8 mouse cellular contexts compared by ENCODE assay signal in the genomic region with DNA sequence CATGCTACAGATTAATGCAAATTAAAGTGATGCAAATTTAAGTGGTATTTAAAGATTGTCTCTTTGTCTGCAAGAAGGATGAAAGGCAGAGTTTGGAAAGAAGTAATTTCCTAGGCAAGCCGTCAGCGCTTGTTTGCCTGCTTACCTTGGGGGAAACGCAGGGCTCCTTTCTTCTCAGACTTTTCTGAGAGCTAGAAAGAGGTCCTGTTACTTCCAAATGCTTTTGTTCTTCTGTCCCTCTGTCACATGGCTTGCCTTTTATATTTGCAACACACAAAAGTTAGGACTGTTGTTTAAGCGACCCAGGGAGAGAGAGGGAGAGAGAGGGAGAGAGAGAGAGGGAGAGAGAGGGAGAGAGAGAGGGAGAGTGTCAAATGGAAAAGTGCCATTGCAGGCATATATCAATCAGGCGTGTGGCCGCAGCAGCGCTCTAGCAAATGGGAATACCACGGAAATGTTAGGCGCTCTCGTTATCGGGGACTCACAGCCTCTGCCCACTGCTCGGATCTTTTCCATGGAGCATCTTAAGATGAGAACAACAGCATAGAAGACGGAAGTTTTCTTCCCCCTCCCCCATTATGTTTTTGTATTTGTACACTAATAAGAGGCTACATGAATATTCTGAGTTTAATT. TPM values are rescaled to one million over a fixed set of nuclear protein-coding genes. Genes with fewer than 3 reads are reported as not detected.
DNase-seq lines count a peak whose midpoint lies in the region; ATAC-seq and TF ChIP-seq lines count a peak whose summit lies in the region.

A gene (minus strand): TSS at position 534 of the 633 bp plus-strand sequence.

- peaks cover 10% of the 10 kb centered on the region; the same call in 1 of the 2 replicates for H3K4me1 ChIP-seq in cerebellum, adult 2 months (ENCODE audit: control insufficient read depth, insufficient read depth, low read length)
- H3K4me1 ChIP-seq in lung, embryonic 14.5 days (ENCODE audit: insufficient read depth) = no peaks in the 10 kb centered on the region
- no peaks in the 10 kb centered on the region for H3K4me1 ChIP-seq in limb, embryonic 10.5 days
- no peaks in the 10 kb centered on the region for H3K4me1 ChIP-seq in stomach, embryonic 16.5 days (ENCODE audit: control insufficient read depth, insufficient read depth, low read length)

- peak within 1 kb of the TSS; percentile 67 for H3K27ac ChIP-seq in cerebellum, adult 2 months (ENCODE audit: insufficient read depth, low read length)
- H3K27ac ChIP-seq in lung, embryonic 14.5 days (ENCODE audit: low read depth) = no peak within 1 kb of the TSS
- no peak within 1 kb of the TSS for H3K27ac ChIP-seq in limb, embryonic 10.5 days
- H3K27ac ChIP-seq in stomach, embryonic 16.5 days (ENCODE audit: low read length) = no peak within 1 kb of the TSS

- no peaks in the 10 kb centered on the region for H3K9me3 ChIP-seq in lung, embryonic 14.5 days (ENCODE audit: low read depth, low read length)
- no peaks in the 10 kb centered on the region for H3K9me3 ChIP-seq in limb, embryonic 10.5 days (replicated peaks)
- no peaks in the 10 kb centered on the region for H3K9me3 ChIP-seq in stomach, embryonic 16.5 days (replicated peaks; ENCODE audit: control insufficient read depth, low read length)

- 5% methylated on average over 13 of the region's 13 CpGs for WGBS in cerebellum, adult 2 months
- 13% methylated on average over 13 of the region's 13 CpGs for WGBS in lung, embryonic 14.5 days
- 9% methylated on average over 13 of the region's 13 CpGs for WGBS in limb, embryonic 10.5 days
- 23% methylated on average over 13 of the region's 13 CpGs for WGBS in stomach, embryonic 16.5 days

- peak within 1 kb of the TSS; percentile 57 for H3K4me3 ChIP-seq in cerebellum, adult 2 months (replicated peaks; ENCODE audit: insufficient read depth, low read depth, low read length)
- H3K4me3 ChIP-seq in lung, embryonic 14.5 days (ENCODE audit: low read depth, low read length) = peak within 1 kb of the TSS; percentile 33
- H3K4me3 ChIP-seq in limb, embryonic 10.5 days = peak within 1 kb of the TSS; percentile 27
- peak within 1 kb of the TSS; percentile 28 for H3K4me3 ChIP-seq in stomach, embryonic 16.5 days (replicated peaks; ENCODE audit: low read length)

- TF ChIP-seq POLR2A in cerebellum, adult 2 months (IDR thresholded peaks at IDR 0.05; ENCODE audit: borderline replicate concordance, insufficient read depth, low read length) = 0 out of 2 replicates have a peak, but pooled peaks have one; percentile 7

- peak; percentile 38 to 41 for DNase-seq in cerebellum, adult 2 months
- no peak for DNase-seq in cerebellum, postnatal 4 days (ENCODE audit: low spot score in 2 of 2)
- peak; percentile 45 for DNase-seq in lung, embryonic 14.5 days
- no peak for DNase-seq in lung, adult 18-20 months
- no peak for DNase-seq in limb, embryonic 10.5 days (ENCODE audit: low spot score)
- no peak for DNase-seq in natural killer cell, adult 2 months (ENCODE audit: low spot score in 2 of 2)
- DNase-seq in kidney, adult 9 months = no peak

- TF ChIP-seq CTCF in cerebellum, adult 2 months (IDR thresholded peaks at IDR 0.05; ENCODE audit: borderline replicate concordance, insufficient read depth, low read depth, low read length) = no peak
- TF ChIP-seq CTCF in lung, embryonic 14.5 days (IDR thresholded peaks at IDR 0.05; ENCODE audit: low read depth) = no peak

- ATAC-seq in lung, embryonic 14.5 days (ENCODE audit: insufficient read depth) = no peak; the same call in 1 of the 2 replicates
- ATAC-seq in stomach, embryonic 16.5 days (ENCODE audit: insufficient read depth, low FRiP score) = no peak

- no peaks in the 10 kb centered on the region for H3K36me3 ChIP-seq in lung, embryonic 14.5 days (ENCODE audit: insufficient read depth)
- H3K36me3 ChIP-seq in limb, embryonic 10.5 days = no peaks in the 10 kb centered on the region
- no peaks in the 10 kb centered on the region for H3K36me3 ChIP-seq in stomach, embryonic 16.5 days (ENCODE audit: control insufficient read depth, insufficient read depth, low read length)

- peak within 1 kb of the TSS; percentile 34 for H3K9ac ChIP-seq in lung, embryonic 14.5 days
- no peak within 1 kb of the TSS for H3K9ac ChIP-seq in stomach, embryonic 16.5 days (ENCODE audit: low read length)

- no peaks in the 10 kb centered on the region for H3K27me3 ChIP-seq in cerebellum, adult 2 months (ENCODE audit: control insufficient read depth, insufficient read depth, low read length)
- no peaks in the 10 kb centered on the region for H3K27me3 ChIP-seq in lung, embryonic 14.5 days (ENCODE audit: insufficient read depth, low read length)
- peaks cover 23% of the 10 kb centered on the region for H3K27me3 ChIP-seq in limb, embryonic 10.5 days (ENCODE audit: low read depth, poor library complexity, severe bottlenecking)
- no peaks in the 10 kb centered on the region for H3K27me3 ChIP-seq in stomach, embryonic 16.5 days (ENCODE audit: control insufficient read depth, insufficient read depth, low read length)

- H3K4me2 ChIP-seq in lung, embryonic 14.5 days = peak within 1 kb of the TSS; percentile 58
- peak within 1 kb of the TSS; percentile 45 for H3K4me2 ChIP-seq in stomach, embryonic 16.5 days (ENCODE audit: low read depth, low read length)

RNA-seq across cellular contexts. Expression of the gene that starts here (rescaled TPM):
- polyA plus RNA-seq in cerebellum, adult 2 months (2012; rRNA removed) = 14.7 and 15.0 TPM in 2 replicates
- 7.2 and 7.7 TPM in 2 replicates for polyA plus RNA-seq in lung, embryonic 14.5 days (2014; fragmentation: Nextera tagmentation; extraction: Ambion mirVana)
- polyA plus RNA-seq in limb, embryonic 10.5 days (2016; fragmentation: Nextera tagmentation; extraction: Ambion mirVana) = 0.15 and 0.25 TPM in 2 replicates
- polyA plus RNA-seq in stomach, embryonic 16.5 days (2015; fragmentation: Nextera tagmentation; extraction: Ambion mirVana) = 0.53 and 0.60 TPM in 2 replicates

Comparison
In these comparisons a context has a peak if more than half of its experiments do, and no peak if none do; other contexts are left out.
1. DNase-seq: peak in cerebellum, adult 2 months (2 of 2) and lung, embryonic 14.5 days (single experiment); none in cerebellum, postnatal 4 days (0 of 2), lung, adult 18-20 months (0 of 2), limb, embryonic 10.5 days (single experiment), natural killer cell, adult 2 months (0 of 2) and kidney, adult 9 months (single experiment).
2. Peak in every context shown above with its lines, with median percentiles within 50 percentile points of each other: H3K4me3 ChIP-seq.